Mouse (Mus musculus) myocyte (in vitro differentiated cells): ENCODE results near the gene Usp6nl.

ENCODE experiments used
- E2F4 ChIP-seq: IDR thresholded peaks from one replicate; pipeline ENCODE4 v1.6.1; 2011; ENCODE audit warnings: mild to moderate bottlenecking, control low read depth, moderate library complexity; ENCODE audit not compliant: insufficient read depth
- MAX ChIP-seq: IDR thresholded peaks from one replicate; pipeline ENCODE4 v1.6.1; 2011; ENCODE audit warnings: low read depth, mild to moderate bottlenecking, control low read depth
- MYOD1 ChIP-seq, 3 experiments: IDR thresholded peaks; one replicate each; pipeline ENCODE4 v1.6.1; 2011; ENCODE audit warnings: control low read depth in 2 of 3, low read depth in 2 of 3, mild to moderate bottlenecking in 2 of 3, moderate library complexity in 1 of 3; ENCODE audit not compliant: insufficient read length in 2 of 3, control insufficient read depth in 1 of 3
- MYOG ChIP-seq, 3 experiments: IDR thresholded peaks; one replicate each; pipeline ENCODE4 v1.6.1; 2011; ENCODE audit warnings: control low read depth in 2 of 3, low read depth in 2 of 3, mild to moderate bottlenecking in 2 of 3; ENCODE audit not compliant: insufficient read length in 2 of 3, control insufficient read depth in 1 of 3, insufficient read depth in 1 of 3
- POLR2A ChIP-seq: IDR thresholded peaks from one replicate; pipeline ENCODE4 v1.6.1; 2011; ENCODE audit warnings: low read depth, mild to moderate bottlenecking, control low read depth, moderate library complexity; ENCODE audit not compliant: insufficient read length
- POLR2AphosphoS2 ChIP-seq: IDR thresholded peaks from one replicate; pipeline ENCODE4 v1.6.1; 2011; ENCODE audit warnings: low read depth, control low read depth; ENCODE audit not compliant: insufficient read length
- REST ChIP-seq: IDR thresholded peaks from one replicate; pipeline ENCODE4 v1.6.1; 2011; ENCODE audit warnings: mild to moderate bottlenecking, control low read depth, moderate library complexity; ENCODE audit not compliant: insufficient read depth, insufficient read length
- SRF ChIP-seq: IDR thresholded peaks from one replicate; pipeline ENCODE4 v1.6.1; 2011; ENCODE audit warnings: low read depth; ENCODE audit not compliant: control insufficient read depth, insufficient read length
- TCF12 ChIP-seq: IDR thresholded peaks from one replicate; pipeline ENCODE4 v1.6.1; 2011; ENCODE audit warnings: mild to moderate bottlenecking, control low read depth; ENCODE audit not compliant: poor library complexity, insufficient read depth, severe bottlenecking
- TCF3 ChIP-seq: IDR thresholded peaks from one replicate; pipeline ENCODE4 v1.6.1; 2011; ENCODE audit warnings: low read depth, control low read depth; ENCODE audit not compliant: insufficient read length
- USF1 ChIP-seq: IDR thresholded peaks from one replicate; pipeline ENCODE4 v1.6.1; 2011; ENCODE audit warnings: low read depth, mild to moderate bottlenecking, control low read depth, moderate library complexity

DNA sequence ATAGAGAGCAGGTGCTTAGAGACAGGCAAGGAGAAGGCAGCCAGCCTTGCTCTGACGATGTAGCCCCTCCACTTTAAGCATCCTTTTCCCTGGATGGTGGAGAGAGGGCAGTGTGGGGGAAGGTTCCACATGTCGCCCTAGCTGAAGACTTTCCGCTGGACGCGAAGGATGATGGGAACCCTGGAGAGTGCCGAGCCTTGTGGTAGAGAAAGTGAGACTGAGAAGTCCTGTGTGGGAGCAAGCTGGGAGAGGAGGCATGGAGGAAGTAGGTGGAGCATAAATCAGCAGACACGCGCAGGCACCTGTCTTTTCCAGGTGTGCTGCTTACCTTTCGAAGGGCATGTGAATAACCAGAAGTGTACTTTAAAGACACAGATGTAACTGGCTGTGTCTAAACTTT is 57.9 kb downstream of the Usp6nl start:
- TF ChIP-seq POLR2AphosphoS2 (no peak), POLR2A (no peak), USF1 (no peak), MYOD1 (IDR thresholded peaks at IDR 0.05; ENCODE audit: control insufficient read depth in 1 of 3, insufficient read length in 2 of 3, low read depth in 2 of 3) (no peak), SRF (no peak), E2F4 (no peak), MAX (no peak), TCF12 (no peak), MYOG (IDR thresholded peaks at IDR 0.05; ENCODE audit: control insufficient read depth in 1 of 3, insufficient read depth in 1 of 3, insufficient read length in 2 of 3, low read depth in 2 of 3) (no peak), REST (no peak), TCF3 (no peak)
